Mouse (Mus musculus) forebrain, postnatal 0 days (tissue): ENCODE measurements at regions not wholly inside any gene's neighbourhood (a gene's known extent, or its start where the extent isn't known, plus 50 kb on each side); places are given as distances from the start of the nearest gene placed in this dataset.

ENCODE experiments used
- ATAC-seq: fragments of 200-750 bp; cut with Nextera tagmentation; 2 replicates; pipeline ENCODE4 v1.8.0; 2017; ENCODE audit warnings: mild to moderate bottlenecking, moderate library complexity
- DNase-seq: peaks from one replicate; pipeline ENCODE4 v3.0.0-alpha.2; 2015
- H3K27ac ChIP-seq: fragments of 300-500 bp; sonication (generic); 2 replicates; pipeline ENCODE4 v1.5.1; 2014; ENCODE audit warnings: low read depth, mild to moderate bottlenecking, antibody characterized with exemption, low read length, moderate library complexity, mixed read lengths
- H3K27me3 ChIP-seq: fragments of 300-500 bp; sonication (generic); 2 replicates; pipeline ENCODE4 v1.6.1; 2014; ENCODE audit warnings: mild to moderate bottlenecking, low read length, mixed read lengths; ENCODE audit not compliant: insufficient read depth
- H3K36me3 ChIP-seq: fragments of 300-500 bp; sonication (generic); 2 replicates; pipeline ENCODE4 v1.6.1; 2014; ENCODE audit warnings: mild to moderate bottlenecking, moderate library complexity; ENCODE audit not compliant: insufficient read depth
- H3K4me1 ChIP-seq: fragments of 300-500 bp; sonication (generic); 2 replicates; pipeline ENCODE4 v1.6.1; 2014; ENCODE audit warnings: antibody characterized with exemption; ENCODE audit not compliant: insufficient read depth
- H3K4me2 ChIP-seq: fragments of 300-500 bp; sonication (generic); 2 replicates; pipeline ENCODE4 v1.6.1; 2014; ENCODE audit warnings: low read depth, mild to moderate bottlenecking, moderate library complexity
- H3K4me3 ChIP-seq: fragments of 300-500 bp; sonication (generic); 2 replicates; pipeline ENCODE4 v1.5.1; 2014; ENCODE audit warnings: low read depth, low read length, mixed read lengths
- H3K9ac ChIP-seq: fragments of 300-500 bp; sonication (generic); 2 replicates; pipeline ENCODE4 v1.6.1; 2014; ENCODE audit warnings: mild to moderate bottlenecking
- H3K9me3 ChIP-seq: fragments of 300-500 bp; sonication (generic); 2 replicates; pipeline ENCODE4 v1.6.1; 2016; ENCODE audit warnings: low read length
- CTCF ChIP-seq: sonication (generic); IDR thresholded peaks from 2 replicates; pipeline ENCODE4 v1.5.1; 2016; ENCODE audit warnings: antibody characterized with exemption, control low read depth, low read depth
- WGBS: fragments of 180-500 bp; shearing (Covaris S2); extraction: QIAGEN DNeasy Blood & Tissue Kit; methylation state at CpG from one replicate; pipeline ENCODE4 v1.1.7; 2014; 5-methylcytosine and 5-hydroxymethylcytosine counted together

DNA sequence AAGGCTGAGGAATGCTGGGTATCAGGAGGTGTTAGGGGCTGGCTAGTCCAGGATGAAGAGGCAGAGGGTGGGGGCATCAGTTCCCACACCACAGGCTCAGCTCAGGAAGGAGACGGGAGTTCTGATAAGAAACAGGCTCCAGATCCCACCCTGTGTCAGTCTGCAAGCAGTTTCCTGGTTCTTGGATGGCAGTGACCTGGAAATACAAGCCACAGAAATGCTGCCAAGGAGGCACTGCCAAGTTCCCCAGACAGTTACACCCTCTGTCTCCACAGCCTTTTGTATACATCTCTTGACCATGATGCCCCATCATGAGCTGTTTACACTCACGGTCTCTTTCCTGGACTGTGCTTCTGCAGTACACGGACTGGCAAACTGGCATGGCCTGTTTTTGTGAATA lies 220.1 kb downstream of the Opa1 start:
- H3K27me3 ChIP-seq = no peaks in the 10 kb centered on the region
- no peaks in the 10 kb centered on the region for H3K36me3 ChIP-seq
- no peak overlapping the region for H3K4me3 ChIP-seq
- ATAC-seq (no peak), DNase-seq (no peak)
- no peaks in the 10 kb centered on the region for H3K9me3 ChIP-seq
- no peak overlapping the region for H3K4me2 ChIP-seq
- no peak for TF ChIP-seq CTCF
- 34% methylated on average over 3 of the region's 3 CpGs for WGBS
- H3K27ac ChIP-seq = no peak overlapping the region
- H3K9ac ChIP-seq = no peak overlapping the region
- H3K4me1 ChIP-seq = no peaks in the 10 kb centered on the region

DNA sequence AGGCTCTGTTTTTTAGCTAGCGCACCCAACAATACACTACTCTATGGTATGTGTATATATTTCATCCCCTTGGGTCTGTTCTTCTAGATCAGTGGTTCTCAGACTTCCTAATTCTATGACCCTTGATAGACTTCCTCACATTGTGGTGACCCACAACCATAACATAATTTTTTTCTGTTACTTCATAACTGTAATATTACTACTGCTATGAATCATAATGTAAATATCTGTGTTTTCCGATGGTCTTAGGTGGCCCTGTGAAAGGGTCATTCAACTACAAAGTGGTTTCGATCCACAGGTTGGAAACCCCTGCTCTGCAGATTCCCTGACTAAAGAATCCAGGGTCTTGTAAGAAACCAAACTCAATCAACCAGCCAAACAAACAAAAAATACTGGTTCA lies 220.8 kb downstream of the Opa1 start:
- no peak for DNase-seq
- no peaks in the 10 kb centered on the region for H3K9me3 ChIP-seq
- no peak for TF ChIP-seq CTCF
- H3K4me1 ChIP-seq = no peaks in the 10 kb centered on the region
- no peak overlapping the region for H3K4me2 ChIP-seq
- H3K4me3 ChIP-seq = no peak overlapping the region
- no peak overlapping the region for H3K27ac ChIP-seq
- no peaks in the 10 kb centered on the region for H3K36me3 ChIP-seq
- H3K9ac ChIP-seq = no peak overlapping the region
- WGBS = 85% methylated on average over 3 of the region's 3 CpGs
- ATAC-seq = no peak
- no peaks in the 10 kb centered on the region for H3K27me3 ChIP-seq

- H3K4me3 ChIP-seq = no peak overlapping the region
- H3K9me3 ChIP-seq = no peaks in the 10 kb centered on the region
- 12% methylated on average over 2 of the region's 2 CpGs for WGBS
- H3K27me3 ChIP-seq = no peaks in the 10 kb centered on the region
- H3K4me2 ChIP-seq = no peak overlapping the region
- no peak for DNase-seq
- no peaks in the 10 kb centered on the region for H3K36me3 ChIP-seq
- H3K4me1 ChIP-seq = no peaks in the 10 kb centered on the region
- no peak overlapping the region for H3K27ac ChIP-seq
- ATAC-seq = no peak
- H3K9ac ChIP-seq = no peak overlapping the region
- TF ChIP-seq CTCF = no peak
These were observed 221.3 kb downstream of the Opa1 start for GRCm38 (mm10) chr16:29800457-29800856.

- H3K4me3 ChIP-seq = no peak overlapping the region
- H3K27ac ChIP-seq = no peak overlapping the region
- H3K4me1 ChIP-seq = no peaks in the 10 kb centered on the region
- no peak overlapping the region for H3K4me2 ChIP-seq
- no peak for TF ChIP-seq CTCF
- no peaks in the 10 kb centered on the region for H3K36me3 ChIP-seq
- WGBS = 90% methylated on average over 7 of the region's 7 CpGs
- no peaks in the 10 kb centered on the region for H3K9me3 ChIP-seq
- ATAC-seq (no peak), DNase-seq (no peak)
- H3K9ac ChIP-seq = no peak overlapping the region
- no peaks in the 10 kb centered on the region for H3K27me3 ChIP-seq
These were observed 223.0 kb downstream of the Opa1 start for GRCm38 (mm10) chr16:29802085-29802484.

GRCm38 (mm10) chr16:29802603-29803002 lies 223.5 kb downstream of the Opa1 start:
- no peaks in the 10 kb centered on the region for H3K27me3 ChIP-seq
- H3K36me3 ChIP-seq = no peaks in the 10 kb centered on the region
- no peak for ATAC-seq
- DNase-seq = no peak
- no peak overlapping the region for H3K27ac ChIP-seq
- TF ChIP-seq CTCF = no peak
- no peaks in the 10 kb centered on the region for H3K4me1 ChIP-seq
- WGBS = 62% methylated on average over 6 of the region's 6 CpGs
- H3K9me3 ChIP-seq = no peaks in the 10 kb centered on the region
- no peak overlapping the region for H3K9ac ChIP-seq
- no peak overlapping the region for H3K4me2 ChIP-seq
- H3K4me3 ChIP-seq = no peak overlapping the region

DNA sequence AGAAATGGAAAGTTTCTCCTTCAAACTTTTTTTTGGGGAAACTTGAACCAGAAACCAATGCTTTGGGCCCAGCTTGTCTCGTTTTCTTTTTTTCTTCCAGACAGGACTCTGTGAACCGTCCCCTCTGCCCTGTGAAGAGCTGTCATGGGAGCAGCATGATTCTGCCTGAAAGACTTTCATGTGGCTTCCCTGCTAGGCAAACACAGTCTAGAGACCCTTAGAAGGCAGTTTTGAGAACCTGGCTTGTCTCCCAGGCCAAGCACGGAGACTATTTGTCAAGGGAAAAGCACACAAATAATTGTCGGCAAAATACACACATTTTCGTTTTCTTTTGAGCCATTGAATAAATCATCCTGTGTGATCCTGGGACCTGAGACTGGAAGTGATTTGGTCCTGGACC lies 228.7 kb downstream of the Opa1 start:
- WGBS = 44% methylated on average over 5 of the region's 5 CpGs
- H3K9ac ChIP-seq = no peak overlapping the region
- DNase-seq (no peak), ATAC-seq (no peak)
- H3K27ac ChIP-seq = no peak overlapping the region
- no peak overlapping the region for H3K4me2 ChIP-seq
- H3K4me3 ChIP-seq = no peak overlapping the region
- no peaks in the 10 kb centered on the region for H3K27me3 ChIP-seq
- peaks cover 3% of the 10 kb centered on the region for H3K4me1 ChIP-seq
- no peaks in the 10 kb centered on the region for H3K9me3 ChIP-seq
- no peak for TF ChIP-seq CTCF
- H3K36me3 ChIP-seq = no peaks in the 10 kb centered on the region

- 56% methylated on average over 4 of the region's 4 CpGs for WGBS
These were observed 229.7 kb downstream of the Opa1 start for GRCm38 (mm10) chr16:29808851-29809250.

More at GRCm38 (mm10) chr16:29808851-29809250, 229.7 kb downstream of the Opa1 start:
- Histone ChIP-seq H3K4me3 (no peak overlapping the region), H3K4me1 (peaks cover 8% of the 10 kb centered on the region), H3K27ac (no peak overlapping the region), H3K27me3 (no peaks in the 10 kb centered on the region), H3K4me2 (no peak overlapping the region), H3K9me3 (no peaks in the 10 kb centered on the region), H3K9ac (no peak overlapping the region), H3K36me3 (no peaks in the 10 kb centered on the region)
- no peak for TF ChIP-seq CTCF
- DNase-seq (no peak), ATAC-seq (no peak)
